Mouse (Mus musculus): ENCODE measurements around the gene Gm20388.

DNA sequence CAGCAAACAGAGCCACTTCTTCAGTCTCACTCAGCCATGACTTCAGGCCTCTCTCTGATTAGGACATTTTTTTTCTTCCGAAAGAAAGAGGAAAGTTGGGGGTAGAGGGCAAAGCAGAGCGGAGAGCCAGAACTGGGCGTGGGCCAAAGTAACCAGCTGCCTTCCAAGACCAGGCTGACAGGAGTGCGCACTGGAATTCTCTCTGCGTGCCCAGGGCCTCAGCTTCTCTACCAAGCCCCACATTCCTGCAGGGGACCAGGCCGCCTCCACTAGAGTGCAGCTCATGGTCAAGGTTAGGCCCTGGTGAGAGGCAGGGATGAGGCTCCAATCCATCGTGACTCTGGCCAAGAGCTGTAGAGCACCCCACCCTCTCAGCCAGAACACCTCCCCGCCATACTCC is 1520.9 kb downstream of the Gm20388 start:
- TF ChIP-seq CTCF (IDR thresholded peaks at IDR 0.05; ENCODE audit: borderline replicate concordance, insufficient read depth, low read depth, low read length) (no peak), POLR2A (IDR thresholded peaks at IDR 0.05; ENCODE audit: borderline replicate concordance, insufficient read depth, low read length) (no peak)
